ENCODE assay signal across 8 mouse cellular contexts in the genomic region with DNA sequence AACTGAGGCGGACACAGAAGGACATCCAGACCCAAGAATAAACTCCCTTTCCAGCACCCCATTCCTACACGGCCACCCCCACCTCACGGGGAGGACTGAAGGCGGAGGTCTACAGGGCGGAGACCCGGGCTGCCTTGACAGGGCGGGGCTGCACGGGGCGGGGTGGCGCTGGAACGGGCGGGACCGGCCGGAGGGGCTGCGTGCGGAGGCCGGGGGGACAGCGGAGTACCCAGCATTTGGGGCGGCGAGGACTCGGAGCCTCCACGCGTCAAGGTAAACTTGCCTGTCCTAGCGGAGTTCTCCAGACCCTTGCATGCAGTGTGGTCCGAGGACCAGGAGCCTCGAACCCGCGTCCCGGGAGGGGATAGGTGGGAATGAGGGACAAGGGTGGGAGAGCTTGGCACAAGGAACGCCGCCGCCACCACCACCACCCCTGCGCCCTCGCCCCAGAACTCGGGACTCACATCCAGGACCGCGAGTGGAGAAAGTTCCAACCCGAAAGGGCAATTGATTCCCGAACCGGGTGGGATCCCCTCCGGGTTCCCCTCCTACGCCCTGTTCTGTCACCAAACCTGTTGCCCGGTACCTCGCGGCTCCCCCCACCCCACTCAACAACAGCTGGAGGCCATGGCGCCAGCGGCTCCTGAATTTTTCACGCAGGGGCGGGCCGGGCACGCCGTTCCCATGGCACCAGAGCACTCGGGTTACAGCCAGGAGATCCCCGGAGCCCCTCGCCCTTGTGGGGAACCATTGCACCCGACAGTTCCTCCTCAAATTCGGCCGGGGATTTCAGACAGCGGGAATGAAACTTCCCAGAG. TPM values are rescaled to one million over a fixed set of nuclear protein-coding genes. Genes with fewer than 3 reads are reported as not detected.
DNase-seq lines count a peak whose midpoint lies in the region; ATAC-seq and TF ChIP-seq lines count a peak whose summit lies in the region.

A gene (plus strand): TSS at position 178 of the 818 bp plus-strand sequence.

- peak within 1 kb of the TSS; percentile 52 for H3K9ac ChIP-seq in intestine, embryonic 14.5 days (ENCODE audit: low read length)
- peak within 1 kb of the TSS; percentile 76 for H3K9ac ChIP-seq in stomach, embryonic 16.5 days (ENCODE audit: low read length)

- no peak for TF ChIP-seq POLR2A in thymus, adult 2 months (IDR thresholded peaks at IDR 0.05; ENCODE audit: control insufficient read depth, extremely low read depth, insufficient read depth, low read length, poor library complexity)

- TF ChIP-seq CTCF in thymus, adult 2 months (IDR thresholded peaks at IDR 0.05; ENCODE audit: borderline replicate concordance, control insufficient read depth, extremely low read depth, insufficient read depth, low read length, poor library complexity): no peak

- H3K4me1 ChIP-seq in thymus, adult 2 months (replicated peaks; ENCODE audit: control insufficient read depth, insufficient read depth, low read length): no peaks in the 10 kb centered on the region
- H3K4me1 ChIP-seq in intestine, embryonic 14.5 days (replicated peaks; ENCODE audit: control insufficient read depth, insufficient read depth, low read length): peaks cover 4% of the 10 kb centered on the region; the same call in 1 of the 2 replicates
- peaks cover 6% of the 10 kb centered on the region; the same call in 1 of the 2 replicates for H3K4me1 ChIP-seq in stomach, embryonic 16.5 days (ENCODE audit: control insufficient read depth, insufficient read depth, low read length)

- no peak for DNase-seq in thymus, adult 2 months
- no peak for DNase-seq in thymus, postnatal 14 days
- peak; percentile 49 for DNase-seq in gastrocnemius, postnatal 10 days
- DNase-seq in intestine, embryonic 14.5 days (ENCODE audit: low spot score): peak; percentile 71
- DNase-seq in lung, postnatal 10 days: peak; percentile 78
- no peak for DNase-seq in cerebellum, adult 18-20 months
- DNase-seq in layer of hippocampus, postnatal 10 days (ENCODE audit: low spot score in 2 of 2): no peak

- ATAC-seq in intestine, embryonic 14.5 days (replicated peaks; ENCODE audit: low FRiP score, low TSS enrichment, low read depth): peak; percentile 53; the same call in 1 of the 2 replicates
- peak; percentile 84; the same call in 1 of the 2 replicates for ATAC-seq in stomach, embryonic 16.5 days (ENCODE audit: insufficient read depth, low FRiP score)

- H3K36me3 ChIP-seq in thymus, adult 2 months (ENCODE audit: control insufficient read depth, insufficient read depth, low read length): no peaks in the 10 kb centered on the region
- no peaks in the 10 kb centered on the region for H3K36me3 ChIP-seq in intestine, embryonic 14.5 days (ENCODE audit: control insufficient read depth, insufficient read depth, low read length)
- no peaks in the 10 kb centered on the region for H3K36me3 ChIP-seq in stomach, embryonic 16.5 days (ENCODE audit: control insufficient read depth, insufficient read depth, low read length)

- no peak within 1 kb of the TSS for H3K27ac ChIP-seq in thymus, adult 2 months (ENCODE audit: control insufficient read depth, insufficient read depth, low read length)
- H3K27ac ChIP-seq in intestine, embryonic 14.5 days (ENCODE audit: low read depth): peak within 1 kb of the TSS; percentile 7; the same call in 1 of the 2 replicates
- peak within 1 kb of the TSS; percentile 66 for H3K27ac ChIP-seq in stomach, embryonic 16.5 days (ENCODE audit: low read length)

- H3K27me3 ChIP-seq in thymus, adult 2 months (ENCODE audit: control insufficient read depth, insufficient read depth, low read length): peaks cover 5% of the 10 kb centered on the region; the same call in 1 of the 2 replicates
- H3K27me3 ChIP-seq in intestine, embryonic 14.5 days (replicated peaks; ENCODE audit: control insufficient read depth, insufficient read depth, low read length): peaks cover 38% of the 10 kb centered on the region
- H3K27me3 ChIP-seq in stomach, embryonic 16.5 days (ENCODE audit: control insufficient read depth, insufficient read depth, low read length): peaks cover 14% of the 10 kb centered on the region

- WGBS in thymus, adult 2 months: 4% methylated on average over 59 of the region's 59 CpGs
- 2% methylated on average over 58 of the region's 59 CpGs for WGBS in intestine, embryonic 14.5 days
- WGBS in stomach, embryonic 16.5 days: 2% methylated on average over 59 of the region's 59 CpGs

- H3K4me3 ChIP-seq in thymus, adult 2 months (ENCODE audit: control insufficient read depth, insufficient read depth, low read length): peak within 1 kb of the TSS; percentile 2; the same call in 1 of the 2 replicates
- H3K4me3 ChIP-seq in intestine, embryonic 14.5 days (ENCODE audit: low read depth, low read length): peak within 1 kb of the TSS; percentile 51
- H3K4me3 ChIP-seq in stomach, embryonic 16.5 days (replicated peaks; ENCODE audit: low read length): peak within 1 kb of the TSS; percentile 62

- H3K4me2 ChIP-seq in intestine, embryonic 14.5 days (ENCODE audit: low read length): peak within 1 kb of the TSS; percentile 73
- H3K4me2 ChIP-seq in stomach, embryonic 16.5 days (ENCODE audit: low read depth, low read length): peak within 1 kb of the TSS; percentile 68

- H3K9me3 ChIP-seq in intestine, embryonic 14.5 days (ENCODE audit: control insufficient read depth, low read length): 0 out of 2 replicates have a peak, but pooled peaks cover 3% of the 10 kb centered on the region
- no peaks in the 10 kb centered on the region for H3K9me3 ChIP-seq in stomach, embryonic 16.5 days (replicated peaks; ENCODE audit: control insufficient read depth, low read length)

RNA-seq across cellular contexts. Expression of the gene that starts here (rescaled TPM):
- 2.9 and 3.3 TPM in 2 replicates for polyA plus RNA-seq in thymus, adult 2 months (2012; rRNA removed)
- 10 to 100 TPM in 1 of 2 experiments, 1 to 10 TPM in 1; 9.1 to 11.5 TPM for total RNA-seq in gastrocnemius, postnatal 10 days (2021)
- polyA plus RNA-seq in intestine, embryonic 14.5 days (2014; fragmentation: Nextera tagmentation; extraction: Ambion mirVana): 9.6 and 12.9 TPM in 2 replicates
- 20.0 and 20.6 TPM in 2 replicates for polyA plus RNA-seq in stomach, embryonic 16.5 days (2015; fragmentation: Nextera tagmentation; extraction: Ambion mirVana)
- total RNA-seq in layer of hippocampus, postnatal 10 days (2021): under 1 TPM; 0.91 to 0.96 TPM

Comparison
In these comparisons a context has a peak if more than half of its experiments do, and no peak if none do; other contexts are left out.
1. RNA of the gene that starts here (total RNA-seq): 9.1 to 11.5 TPM in gastrocnemius, postnatal 10 days; 0.91 to 0.96 TPM in layer of hippocampus, postnatal 10 days; every median in the first group is over 4 times any median in the second.
2. DNase-seq: peak in gastrocnemius, postnatal 10 days (single experiment), intestine, embryonic 14.5 days (single experiment) and lung, postnatal 10 days (single experiment); none in thymus, adult 2 months (single experiment), thymus, postnatal 14 days (single experiment), cerebellum, adult 18-20 months (0 of 2) and layer of hippocampus, postnatal 10 days (0 of 2).
3. H3K4me3 ChIP-seq: peak in every context shown above with its lines; median percentile 62 in stomach, embryonic 16.5 days; 51 in intestine, embryonic 14.5 days; 2 in thymus, adult 2 months.